Mouse (Mus musculus): ENCODE measurements around the gene A430089I19Rik. TPM values are rescaled to one million over a fixed set of nuclear protein-coding genes. Genes with fewer than 3 reads are reported as not detected.
"Not testable (repeated sequence)": the region's sequence is repeated elsewhere in the genome, so short reads cannot be mapped to it uniquely, and the experiment has no call there.

Gene A430089I19Rik
- not detected in 2 replicates for total RNA-seq (2017)

- not testable (repeated sequence) for ATAC-seq (ENCODE audit: extremely low read depth, insufficient number of reproducible peaks, low FRiP score, poor library complexity, severe bottlenecking)
Observed at GRCm38 (mm10) chr5:94306696-94307095, at the start of gene A430089I19Rik. TSS of gene A430089I19Rik (minus strand) at chr5:94306796.

GRCm38 (mm10) chr5:94339449-94339848, 32.9 kb upstream of the A430089I19Rik start, which contains the start of gene AA792892:
TSS of gene AA792892 (plus strand) at chr5:94339749.
- not testable (repeated sequence) for ATAC-seq (ENCODE audit: extremely low read depth, insufficient number of reproducible peaks, low FRiP score, poor library complexity, severe bottlenecking)

- ATAC-seq (ENCODE audit: extremely low read depth, insufficient number of reproducible peaks, low FRiP score, poor library complexity, severe bottlenecking), result not testable (repeated sequence)
Observed at GRCm38 (mm10) chr5:94314135-94314534, 7.5 kb upstream of the A430089I19Rik start, which contains the start of gene Gm6502. TSS of gene Gm6502 (plus strand) at chr5:94314435.

Other genes starting within 250 kb of the A430089I19Rik start
- not detected in 2 replicates for gene BC061212, start 236.3 kb downstream of the A430089I19Rik start, total RNA-seq (2017)
- not detected in 2 replicates for gene Gm6351, start 230.4 kb downstream of the A430089I19Rik start, total RNA-seq (2017)
- not detected in 2 replicates for gene Gm3106, start 88.8 kb downstream of the A430089I19Rik start, total RNA-seq (2017)
- gene Gm6502, start 7.6 kb upstream of the A430089I19Rik start, total RNA-seq (2017), result not detected in 2 replicates
- gene AA792892, start 33.0 kb upstream of the A430089I19Rik start, total RNA-seq (2017), result not detected in 2 replicates
- not detected in 2 replicates for gene Gm7682, start 139.0 kb upstream of the A430089I19Rik start, total RNA-seq (2017)
- not detected in 2 replicates for gene Gm3139, start 219.5 kb upstream of the A430089I19Rik start, total RNA-seq (2017)